Mouse (Mus musculus) cerebellum, postnatal 14 days (tissue): Measurements from ENCODE around the gene Il1r2.

Experiments
- DNase-seq, 2 experiments: peaks; one replicate each; pipeline ENCODE4 v3.0.0; 2021; ENCODE audit warnings: mixed read lengths in 2 of 2

Il1r2 gene

DNA sequence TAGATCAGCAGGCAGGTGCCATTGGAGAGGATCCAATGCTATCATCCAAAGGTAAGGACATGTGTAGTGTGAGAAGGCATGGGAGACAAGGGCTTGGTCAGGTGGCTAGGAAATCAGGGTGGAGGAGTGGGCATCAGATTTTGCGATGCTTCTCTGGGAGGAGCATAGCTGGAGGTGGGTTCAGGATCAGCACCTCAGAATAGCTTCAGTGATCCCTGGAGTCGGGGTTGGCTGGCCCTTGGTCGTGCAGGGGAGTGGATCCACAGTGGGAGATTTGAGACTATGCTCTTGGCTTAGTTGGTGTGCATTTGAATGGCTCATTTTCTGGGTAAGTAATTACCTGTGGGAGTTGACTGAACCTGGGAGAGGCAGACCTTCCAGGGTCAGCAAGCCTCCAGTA, 59.7 kb downstream of the Il1r2 start:
- DNase-seq: no peak

DNA sequence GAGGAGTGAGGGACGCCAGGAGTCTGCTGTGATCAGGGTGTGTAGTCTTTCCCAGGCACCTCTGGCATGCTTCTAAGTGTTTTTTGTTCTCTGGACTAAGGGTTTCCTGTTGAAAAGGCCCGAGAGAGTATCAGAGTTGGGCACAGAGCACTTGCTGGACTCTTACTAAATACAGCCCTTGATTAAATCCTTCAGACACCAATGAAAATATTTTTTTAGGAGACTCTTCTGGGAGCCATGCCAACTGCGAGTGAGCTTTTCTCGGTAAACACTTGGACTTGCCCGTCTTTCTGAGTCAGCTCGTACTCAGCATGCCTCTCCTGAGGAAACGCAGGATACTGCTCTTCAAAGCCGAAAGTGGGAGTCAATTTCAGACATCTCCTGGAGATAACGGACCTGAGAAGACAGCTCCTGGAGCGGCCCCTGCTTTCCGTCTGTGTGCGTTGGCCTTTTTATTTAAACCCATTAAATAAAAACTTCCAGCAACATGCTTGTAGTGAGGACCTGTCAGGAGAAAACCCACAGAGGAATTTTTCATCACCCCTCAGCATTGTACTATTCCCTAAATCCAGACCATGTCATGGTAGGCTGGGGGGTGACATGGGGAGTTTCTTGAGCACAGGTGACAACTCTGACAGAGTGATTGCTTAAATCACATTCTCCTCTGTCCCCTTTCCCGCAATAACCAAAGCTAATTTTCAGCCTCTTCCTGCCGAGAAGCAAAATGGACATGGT, 66.1 kb downstream of the Il1r2 start:
- peak; percentile 26 to 27 for DNase-seq

DNA sequence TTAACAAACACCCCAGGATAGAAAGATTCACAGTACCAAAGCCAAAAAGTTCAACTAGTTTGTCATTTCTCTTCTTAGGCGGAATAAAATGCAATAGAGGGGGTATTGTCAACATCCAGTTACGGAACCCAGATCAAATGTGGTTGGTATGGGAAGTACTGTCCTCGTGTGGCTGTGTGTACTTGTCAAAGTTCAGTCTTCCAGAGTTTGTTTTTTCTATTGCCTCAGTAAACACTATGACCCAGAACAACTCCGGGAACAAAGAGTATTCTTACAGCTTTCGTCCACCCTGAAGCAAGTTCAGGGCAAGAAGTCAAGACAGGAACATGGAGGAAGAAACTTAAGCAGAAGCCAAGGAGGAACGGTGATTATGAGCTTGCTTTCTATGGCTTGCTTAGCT, 82.2 kb downstream of the Il1r2 start:
- DNase-seq: no peak

DNA sequence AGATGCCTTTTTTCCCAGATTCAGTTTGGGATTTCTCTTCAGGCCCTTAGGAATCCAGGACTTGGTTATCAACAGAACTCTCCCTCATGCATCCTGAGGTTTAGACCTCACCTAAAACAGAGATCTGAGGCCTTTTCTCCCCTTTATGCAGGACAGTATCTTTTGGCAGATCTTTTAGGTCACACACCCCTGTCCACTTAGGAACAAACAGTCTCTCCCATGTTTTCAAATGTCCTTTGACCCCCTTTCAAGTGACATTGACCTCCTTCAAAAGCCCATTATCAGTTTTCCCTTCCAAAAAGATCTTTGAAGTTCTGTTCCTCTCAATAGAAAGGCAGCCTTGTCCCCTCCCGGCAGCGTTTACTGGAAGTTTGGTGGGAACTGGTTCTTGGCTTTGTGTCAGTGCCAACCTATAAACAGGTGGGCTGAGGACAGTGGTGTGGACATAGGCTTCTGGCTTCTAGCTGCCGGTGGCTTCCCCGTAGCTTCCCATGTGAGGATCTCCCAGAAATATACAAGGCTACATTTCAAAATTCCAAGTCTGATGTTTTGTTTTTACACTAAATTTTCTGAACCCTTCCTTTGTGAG, 89.5 kb downstream of the Il1r2 start:
- no peak for DNase-seq

DNA sequence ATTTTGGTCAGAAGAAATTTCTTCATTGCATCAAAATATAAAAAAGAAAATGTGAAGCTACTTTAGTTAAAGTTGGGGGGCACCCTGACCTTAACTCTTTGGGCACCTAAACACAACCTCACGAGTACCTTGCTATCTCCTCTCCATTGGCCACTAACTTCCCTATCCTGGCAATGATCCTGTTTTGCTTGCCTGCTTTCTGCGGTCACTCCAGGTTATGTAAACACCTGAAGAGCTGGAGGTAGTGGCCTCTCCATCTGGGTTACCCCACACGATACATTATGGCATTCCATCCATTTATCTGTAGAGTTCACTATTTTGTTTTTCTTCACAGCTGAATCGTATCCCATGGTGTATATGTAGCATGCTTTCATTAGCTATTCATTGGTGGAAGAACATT, 90.5 kb downstream of the Il1r2 start:
- no peak for DNase-seq

DNA sequence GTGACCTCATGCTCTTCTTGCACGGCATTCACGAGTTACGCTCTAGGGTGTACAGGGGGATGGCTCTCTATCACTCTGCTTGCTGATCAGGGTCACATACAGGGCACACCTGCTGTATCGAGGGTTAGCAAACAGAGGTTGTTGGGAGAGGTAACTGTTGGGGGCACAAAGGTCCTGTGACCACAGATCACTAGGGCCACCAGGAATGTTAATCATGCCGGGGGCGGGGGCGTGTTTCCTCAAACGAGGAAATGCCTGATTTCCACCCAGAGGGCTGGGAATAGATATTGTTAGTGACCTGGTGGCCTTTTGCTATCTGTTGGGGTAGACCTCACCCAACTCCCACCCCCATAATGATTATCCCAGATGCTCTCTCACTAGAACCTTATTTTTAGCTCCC, 93.7 kb downstream of the Il1r2 start:
- no peak for DNase-seq

DNA sequence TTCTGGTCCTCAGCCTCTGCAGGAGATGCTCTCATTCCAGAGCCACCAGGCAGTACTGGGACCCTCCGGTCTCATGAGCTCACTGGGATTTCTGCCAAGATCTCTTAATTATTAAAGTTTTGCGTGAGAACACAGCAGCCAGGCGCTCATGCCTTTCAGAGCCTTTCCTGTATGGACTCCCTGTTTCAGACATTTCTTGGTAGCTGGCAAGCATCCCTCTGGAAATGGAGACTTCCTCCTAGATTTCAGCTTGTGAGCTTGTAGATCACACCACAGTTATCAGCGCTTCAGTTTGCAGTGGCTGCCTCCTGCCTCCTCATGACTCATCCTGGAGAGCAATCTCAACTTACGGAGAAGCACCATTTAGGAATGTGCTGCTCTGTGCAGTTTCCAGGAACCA, 98.0 kb downstream of the Il1r2 start:
- peak; percentile 5 to 28 for DNase-seq

DNA sequence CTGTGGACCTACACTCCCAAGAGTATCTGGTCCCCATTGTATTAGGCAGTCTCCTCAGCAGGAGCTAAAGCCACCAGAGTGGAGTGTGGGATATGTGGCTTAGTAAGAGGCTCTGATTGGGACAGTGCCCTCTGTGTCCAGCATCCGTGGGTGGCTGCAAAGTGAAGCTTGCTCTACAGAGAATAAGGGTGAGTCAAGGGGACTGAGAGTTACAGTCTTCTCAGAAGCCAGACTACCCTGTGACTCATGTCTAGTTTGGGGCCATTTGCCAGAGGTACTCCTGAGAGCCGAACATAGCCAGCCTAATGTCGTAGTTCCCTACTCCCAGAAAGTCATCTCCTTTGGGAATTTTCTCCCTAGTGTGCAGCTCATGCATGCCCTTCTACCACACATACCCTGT, 100.3 kb downstream of the Il1r2 start:
- no peak for DNase-seq
